Mouse (Mus musculus): ENCODE results near the gene Slc4a10.

The Slc4a10 gene

GRCm38 (mm10) chr2:62285026-62285425 lies 238.8 kb downstream of the Slc4a10 start:
- no peak for DNase-seq

- no peak for DNase-seq
Measured at GRCm38 (mm10) chr2:62285847-62286246, 239.6 kb downstream of the Slc4a10 start.

GRCm38 (mm10) chr2:62287532-62287931 lies 241.3 kb downstream of the Slc4a10 start:
- DNase-seq = no peak

GRCm38 (mm10) chr2:62293846-62294245 lies 247.6 kb downstream of the Slc4a10 start:
- no peak for DNase-seq

GRCm38 (mm10) chr2:62301716-62302115 lies 255.5 kb downstream of the Slc4a10 start:
- DNase-seq = no peak

GRCm38 (mm10) chr2:62306978-62307377 lies 260.7 kb downstream of the Slc4a10 start:
- no peak for DNase-seq

- no peak for DNase-seq
Measured at GRCm38 (mm10) chr2:62307477-62307876, 261.2 kb downstream of the Slc4a10 start.

GRCm38 (mm10) chr2:62316930-62317329 lies 270.7 kb downstream of the Slc4a10 start:
- DNase-seq = no peak

- DNase-seq = no peak
Measured at GRCm38 (mm10) chr2:62319489-62319888, 273.2 kb downstream of the Slc4a10 start.

GRCm38 (mm10) chr2:62323078-62323637 lies 276.9 kb downstream of the Slc4a10 start:
- no peak for DNase-seq

GRCm38 (mm10) chr2:62325388-62325787 lies 279.1 kb downstream of the Slc4a10 start:
- DNase-seq = no peak

GRCm38 (mm10) chr2:62331913-62332312 lies 285.7 kb downstream of the Slc4a10 start:
- no peak for DNase-seq

GRCm38 (mm10) chr2:62332465-62332864 lies 286.2 kb downstream of the Slc4a10 start:
- no peak for DNase-seq

- no peak for DNase-seq
Measured at GRCm38 (mm10) chr2:62334397-62335243, 288.4 kb downstream of the Slc4a10 start.

GRCm38 (mm10) chr2:62337086-62337485 lies 290.8 kb downstream of the Slc4a10 start:
- DNase-seq = no peak

- DNase-seq = no peak
Measured at GRCm38 (mm10) chr2:62339222-62339944, 293.1 kb downstream of the Slc4a10 start.

GRCm38 (mm10) chr2:62341061-62341733 lies 294.9 kb downstream of the Slc4a10 start:
- DNase-seq = no peak

GRCm38 (mm10) chr2:62341734-62342128 lies 295.5 kb downstream of the Slc4a10 start:
- DNase-seq = no peak

GRCm38 (mm10) chr2:62344367-62344766 lies 298.1 kb downstream of the Slc4a10 start:
- DNase-seq = no peak

- no peak for DNase-seq
Measured at GRCm38 (mm10) chr2:62346771-62347170, 300.5 kb downstream of the Slc4a10 start.

- no peak for DNase-seq
Measured at GRCm38 (mm10) chr2:62347762-62348161, 301.5 kb downstream of the Slc4a10 start.

GRCm38 (mm10) chr2:62352035-62352434 lies 305.8 kb downstream of the Slc4a10 start:
- DNase-seq = no peak

GRCm38 (mm10) chr2:62355766-62356165 lies 309.5 kb downstream of the Slc4a10 start:
- DNase-seq = no peak

Data from lung, postnatal 4 days (tissue).